Mouse (Mus musculus): ENCODE results near the gene Cxcl10. TPM values are rescaled to one million over a fixed set of nuclear protein-coding genes. Genes with fewer than 3 reads are reported as not detected.
A peak's percentile ranks its signal among the peaks of the same experiment; 100 is the strongest.

Cxcl10 gene
- total RNA-seq, 2 experiments from 2014 or later: 0.72 to 0.87 TPM

DNA sequence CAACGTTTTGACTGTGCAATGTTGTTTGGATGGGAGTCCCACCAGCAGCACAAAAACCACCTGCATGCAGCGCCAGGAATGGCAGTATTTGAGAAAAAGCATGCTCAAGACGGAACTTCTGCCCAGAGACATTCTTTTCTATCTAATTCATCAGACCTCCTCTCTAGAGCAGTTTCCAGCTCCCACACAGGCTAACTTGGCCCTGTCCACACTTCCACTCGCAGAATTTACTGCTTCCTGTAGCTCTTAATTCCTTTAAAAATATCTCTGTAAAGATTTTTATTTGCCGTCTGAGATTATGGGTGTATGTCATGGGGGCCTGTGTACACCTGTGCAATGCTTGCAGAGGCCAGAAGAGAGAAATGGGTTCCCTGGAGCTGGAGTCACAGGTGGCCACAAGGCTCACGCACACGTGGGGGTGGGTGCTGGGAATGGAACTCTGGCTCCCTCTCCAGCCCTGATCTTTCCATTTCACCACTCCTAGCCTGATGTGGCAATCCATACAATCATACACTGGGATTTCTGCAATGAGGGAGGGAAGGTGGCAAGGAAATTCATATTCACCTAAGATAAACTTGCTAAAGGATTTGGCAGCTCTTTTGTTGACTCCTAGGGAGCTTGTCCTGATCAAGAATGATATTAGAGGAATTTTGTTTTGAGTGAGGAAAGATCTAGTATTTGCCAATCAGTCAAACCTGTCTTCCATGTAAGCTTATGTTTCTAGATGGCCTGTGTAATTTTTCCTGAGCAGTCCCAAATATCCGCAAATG, 26.9 kb downstream of the Cxcl10 start:
- DNase-seq (ENCODE audit: low spot score in 2 of 2): no peak

DNA sequence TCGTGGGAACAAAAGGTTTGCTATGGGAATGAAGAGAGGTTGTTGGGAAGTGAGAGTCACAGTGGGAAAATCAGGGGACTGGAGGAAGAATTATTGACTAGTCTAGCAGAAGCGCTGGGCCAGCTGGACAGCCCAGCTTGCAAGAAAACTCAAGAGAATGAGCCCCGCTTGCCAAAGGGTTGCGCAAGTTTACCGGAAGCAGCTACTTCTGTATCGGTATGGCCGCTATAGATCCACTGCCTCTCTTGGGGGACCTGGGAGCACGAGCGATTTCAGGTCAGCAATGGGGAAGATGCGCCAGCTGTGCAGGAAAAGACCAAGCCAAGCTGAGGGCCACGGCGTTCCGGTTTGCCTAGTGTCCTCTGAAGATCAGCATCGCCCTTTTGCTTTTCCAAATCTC, 30.1 kb downstream of the Cxcl10 start:
- no peak for DNase-seq (ENCODE audit: low spot score in 2 of 2)

DNA sequence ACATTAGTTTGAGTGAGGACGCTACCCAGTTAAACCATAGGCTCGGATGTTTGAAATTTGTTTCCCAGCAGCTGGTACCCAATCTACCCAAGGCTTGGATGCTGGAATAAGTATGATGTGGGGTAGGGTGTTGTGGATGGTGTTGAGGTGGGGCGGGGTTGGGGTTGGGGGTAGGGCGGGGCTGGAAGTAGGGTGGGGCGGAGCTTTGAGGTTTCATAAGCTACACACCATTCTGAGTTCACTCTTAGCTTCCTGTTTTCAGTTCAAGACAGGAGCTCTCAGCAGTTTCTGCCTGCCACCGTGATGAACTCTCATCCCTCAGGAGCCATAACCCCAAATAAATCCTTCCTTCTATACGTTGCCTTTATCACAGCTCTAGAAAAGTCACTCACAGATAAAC, 30.6 kb downstream of the Cxcl10 start:
- no peak for DNase-seq (ENCODE audit: low spot score in 2 of 2)

DNA sequence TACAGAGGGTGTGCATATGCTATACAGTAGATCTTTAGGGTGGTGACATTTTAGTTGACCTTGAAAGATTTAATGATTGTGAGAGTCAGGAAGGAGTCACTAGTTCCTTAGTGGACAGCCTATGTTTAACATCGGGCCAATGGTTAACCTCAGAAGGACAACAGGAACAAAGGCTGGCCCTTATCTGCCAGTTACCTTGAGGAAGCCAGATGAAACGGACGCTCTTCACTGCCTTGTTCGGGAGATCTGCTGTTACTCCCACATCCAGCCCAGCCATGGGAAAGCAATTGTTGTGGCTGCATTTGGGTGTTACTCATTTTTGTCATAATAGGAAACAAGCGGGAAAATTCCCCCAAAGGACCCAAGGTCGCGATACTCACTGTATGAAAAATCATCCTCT, 34.9 kb downstream of the Cxcl10 start:
- no peak for DNase-seq (ENCODE audit: low spot score in 2 of 2)

DNA sequence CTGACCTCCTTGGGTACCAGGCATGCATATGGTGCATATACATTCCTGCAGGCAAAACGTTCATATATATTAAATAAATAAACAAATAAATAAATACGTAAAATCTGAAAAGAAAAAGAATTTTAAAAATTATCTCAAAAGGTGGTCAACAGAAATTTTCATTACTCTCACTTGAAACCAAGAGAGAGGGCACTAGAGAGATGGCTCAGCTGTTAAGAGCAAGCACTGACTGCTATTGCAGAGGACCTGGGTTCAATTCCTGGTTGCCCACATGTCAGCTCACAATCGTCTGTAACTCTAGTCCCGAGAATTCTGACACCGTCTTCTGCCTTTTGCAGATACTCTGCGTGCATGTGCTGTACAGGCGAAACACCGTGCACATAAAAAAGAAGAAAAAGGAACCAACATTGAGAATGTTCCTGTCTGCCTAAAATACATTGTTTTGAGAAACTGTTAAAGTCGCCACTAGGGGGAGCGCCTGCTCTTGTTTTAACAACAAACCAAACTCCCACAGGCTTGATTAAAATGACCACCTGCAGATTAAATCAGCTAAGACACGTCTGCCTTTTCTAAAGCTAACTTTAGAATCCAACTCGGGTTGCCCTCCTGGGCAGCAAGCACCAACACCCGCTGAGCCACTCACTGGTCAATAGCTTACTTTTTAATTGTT, 36.5 kb downstream of the Cxcl10 start:
- DNase-seq (ENCODE audit: low spot score in 2 of 2): peak; percentile 82 to 94

DNA sequence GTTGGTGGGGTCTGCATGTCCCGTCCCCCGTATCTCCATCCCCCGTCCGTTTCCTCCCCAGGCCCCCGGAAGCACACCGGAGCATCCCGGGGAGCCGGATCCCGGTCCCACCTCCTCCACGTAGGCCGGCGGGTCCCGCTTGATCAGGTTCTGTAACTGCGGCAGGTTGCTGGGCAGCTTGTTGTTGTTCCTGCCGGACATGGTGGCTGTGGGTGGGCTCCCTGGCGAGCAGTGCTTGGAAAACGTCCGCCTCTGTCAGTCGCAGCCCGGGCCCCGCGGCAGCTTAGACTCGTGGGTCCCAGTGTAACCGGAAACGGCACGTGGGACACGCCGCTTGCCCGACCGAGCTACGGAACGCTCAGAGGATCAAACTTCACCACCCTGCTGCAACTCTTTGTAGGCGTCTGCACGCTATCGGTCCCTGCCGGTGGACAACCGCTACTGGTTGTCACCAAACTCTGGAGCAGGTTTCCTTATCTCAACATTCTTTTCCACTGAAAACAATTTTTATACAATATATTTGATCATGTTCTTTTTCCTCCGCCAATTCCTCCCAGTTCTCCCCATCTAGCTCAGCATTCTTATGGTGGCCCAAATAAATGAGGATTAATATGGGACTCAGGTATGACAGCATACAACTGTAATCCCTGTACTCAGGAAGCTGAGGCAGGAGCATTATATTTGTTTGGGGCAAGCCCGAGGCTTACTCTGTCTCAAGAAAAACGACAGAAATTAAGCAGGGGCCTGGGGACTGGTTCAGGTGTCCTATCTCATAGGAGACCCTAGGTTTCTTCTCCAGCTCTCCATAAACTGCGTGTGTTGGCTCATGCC, 38.8 kb downstream of the Cxcl10 start, which contains the start of gene Sdad1:
Sdad1 (minus strand) TSS at position 799 of the 831 bp plus-strand sequence.
- peak; percentile 96 for DNase-seq (ENCODE audit: low spot score in 2 of 2)

DNA sequence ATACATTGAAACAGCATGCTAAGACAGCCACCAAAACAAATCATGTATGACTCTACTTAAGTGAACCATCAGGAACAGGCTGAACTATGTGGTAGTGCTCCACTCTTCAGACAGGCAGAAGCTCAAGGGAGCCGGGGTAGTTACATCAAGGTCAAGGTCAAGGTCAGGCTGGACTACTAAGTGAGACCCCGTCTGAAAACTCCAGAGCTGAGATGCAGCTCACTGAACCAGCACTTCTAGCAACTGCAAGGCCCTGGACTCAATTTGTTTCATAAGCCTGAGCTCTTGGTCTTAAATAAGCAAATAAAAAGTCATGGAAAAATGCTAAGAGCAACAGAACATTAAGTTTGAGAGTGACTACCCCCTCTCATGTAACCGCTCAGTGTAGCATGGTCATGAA, 44.4 kb downstream of the Cxcl10 start:
- DNase-seq (ENCODE audit: low spot score in 2 of 2): no peak

DNA sequence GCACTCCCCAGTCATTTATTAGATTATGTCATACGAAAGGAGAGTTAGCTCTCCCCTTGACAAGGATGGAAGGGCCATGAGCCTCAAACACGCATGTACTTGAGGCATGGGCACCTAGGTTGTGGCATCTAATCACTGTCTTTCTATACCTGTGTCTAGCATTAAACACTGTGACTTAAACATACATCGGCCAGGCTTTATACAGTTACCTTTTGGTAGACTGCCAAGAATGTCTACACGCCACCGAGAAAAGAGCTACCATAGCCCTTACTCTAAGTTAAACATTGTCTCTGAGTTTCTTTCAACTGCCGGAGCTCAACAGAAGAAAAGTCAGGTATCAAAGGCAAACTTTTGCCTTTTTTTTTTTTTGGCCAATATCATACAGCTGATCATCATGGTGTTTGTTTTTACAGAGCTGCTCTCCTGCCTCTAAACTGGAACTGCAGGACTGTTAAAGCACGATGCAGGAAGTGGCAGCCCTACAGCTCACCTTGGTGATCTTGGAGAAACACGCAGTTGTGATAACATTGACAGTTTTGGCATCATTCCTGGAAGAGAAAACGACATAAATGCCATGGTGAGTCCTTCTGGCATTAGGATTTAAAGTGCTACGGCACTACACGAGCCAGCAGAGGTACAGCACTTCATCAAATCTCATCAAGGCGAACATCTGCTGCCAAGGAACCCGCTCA, 46.4 kb downstream of the Cxcl10 start:
- DNase-seq (ENCODE audit: low spot score in 2 of 2): no peak

Other genes with a start within 250 kb of the Cxcl10 start
- gene Uso1, start 211.0 kb downstream of the Cxcl10 start, total RNA-seq (2021): 10 to 100 TPM; 77.8 to 80.2 TPM
- gene U90926, start 133.5 kb downstream of the Cxcl10 start, total RNA-seq (2021): not detected
- under 1 TPM; 0.46 to 0.91 TPM for gene Ppef2, start 92.6 kb downstream of the Cxcl10 start, total RNA-seq (2021)
- gene Naaa, start 70.7 kb downstream of the Cxcl10 start, total RNA-seq (2021): 10 to 100 TPM; 37.9 to 38.9 TPM
- gene Sdad1, start 38.4 kb downstream of the Cxcl10 start, total RNA-seq (2021): 10 to 100 TPM; 18.5 to 19.1 TPM
- gene Cxcl9, start 20.8 kb downstream of the Cxcl10 start, total RNA-seq (2021): not detected
- 1 to 10 TPM; 2.3 to 5.6 TPM for gene Art3, start 17.1 kb downstream of the Cxcl10 start, total RNA-seq (2021)
- 10 to 100 TPM; 26.7 to 27.1 TPM for gene Nup54, start 86.3 kb upstream of the Cxcl10 start, total RNA-seq (2021)
- 10 to 100 TPM; 91.4 to 94.1 TPM for gene Scarb2, start 157.9 kb upstream of the Cxcl10 start, total RNA-seq (2021)
- gene Fam47e, start 206.2 kb upstream of the Cxcl10 start, total RNA-seq (2021): under 1 TPM in 1 of 2 experiments, not detected in 1; 0.28 TPM

All from left cerebral cortex, adult 18-20 months (tissue).